Mouse (Mus musculus) brown adipose tissue, adult 24 weeks (tissue): Measurements from ENCODE around the gene Ubr4. TPM values are rescaled to one million over a fixed set of nuclear protein-coding genes. Genes with fewer than 3 reads are reported as not detected.

Source experiments
- polyA plus RNA-seq: library from polyadenylated mRNA; stranded (reverse); fragments of >200 nt; gene quantifications from 2 replicates; pipeline ENCODE4 v1.2.4, GENCODE M21; 2012; ENCODE audit not compliant: missing spikeins, insufficient read depth, insufficient read length

Ubr4 gene
- polyA plus RNA-seq, 1 experiment: 43.2 TPM

Other genes with a start within 250 kb of the Ubr4 start
- 1,161 and 1,254 TPM in 2 replicates for gene Minos1, start 221.5 kb upstream of the Ubr4 start, polyA plus RNA-seq
- 154 and 166 TPM in 2 replicates for gene Capzb, start 159.7 kb upstream of the Ubr4 start, polyA plus RNA-seq
- 4.5 TPM in 2 replicates for gene Pqlc2, start 41.9 kb upstream of the Ubr4 start, polyA plus RNA-seq
- 48.3 and 52.7 TPM in 2 replicates for gene Akr7a5, start 41.9 kb upstream of the Ubr4 start, polyA plus RNA-seq
- 16.7 and 22.2 TPM in 2 replicates for gene Mrto4, start within 50 bp of the Ubr4 start, polyA plus RNA-seq
- 14.1 and 14.7 TPM in 2 replicates for gene Emc1, start within 50 bp of the Ubr4 start, polyA plus RNA-seq
- 8.0 and 10.7 TPM in 2 replicates for gene Iffo2, start 177.9 kb downstream of the Ubr4 start, polyA plus RNA-seq